Mouse (Mus musculus) testis, adult 2 months (tissue): Measurements from ENCODE around the gene Rnf130.

Experiments used
- CTCF ChIP-seq: fragments of 200-500 bp; IDR thresholded peaks from 2 replicates; pipeline ENCODE4 v1.5.1; 2012; ENCODE audit warnings: low read depth, mild to moderate bottlenecking, inconsistent platforms, low read length, moderate library complexity; ENCODE audit not compliant: control insufficient read depth, insufficient read depth, insufficient replicate concordance
- POLR2A ChIP-seq: fragments of 200-500 bp; IDR thresholded peaks from 2 replicates; pipeline ENCODE4 v1.6.1; 2012; ENCODE audit warnings: low read depth, mild to moderate bottlenecking, inconsistent platforms, low read length, moderate library complexity; ENCODE audit not compliant: control insufficient read depth

DNA sequence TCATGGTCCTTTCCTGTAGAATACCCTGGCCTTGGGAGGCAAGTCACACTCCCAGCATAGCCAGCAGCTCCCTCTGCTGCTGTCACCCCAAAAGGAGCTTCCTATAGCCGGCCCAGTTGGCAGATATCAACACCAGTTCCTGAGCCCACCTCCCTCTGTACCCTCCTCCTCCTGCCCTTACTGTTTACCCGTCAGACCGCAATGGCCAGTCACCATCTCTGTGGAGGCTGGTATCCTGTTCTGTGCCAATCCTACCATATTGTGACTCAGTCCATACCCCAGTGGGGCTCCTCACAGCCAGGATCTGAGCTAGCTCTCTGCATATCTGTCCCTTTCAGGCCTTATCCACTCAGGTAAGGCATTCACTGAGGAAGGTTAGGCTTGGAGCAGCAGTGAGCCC, 120.4 kb downstream of the Rnf130 start:
- TF ChIP-seq POLR2A (no peak), CTCF (no peak)
